Mouse (Mus musculus): Measurements from ENCODE around the gene Thumpd3. TPM values are rescaled to one million over a fixed set of nuclear protein-coding genes. Genes with fewer than 3 reads are reported as not detected.
A peak's percentile ranks its signal among the peaks of the same experiment; 100 is the strongest.

The Thumpd3 gene
- total RNA-seq, 1 experiment: 63.6 TPM

GRCm38 (mm10) chr6:113030970-113031660 is 14.9 kb upstream of the Thumpd3 start:
- Histone ChIP-seq H3K4me3 (ENCODE audit: insufficient read depth in 1 of 2, low read depth in 1 of 2, low read length in 2 of 2, poor library complexity in 1 of 2, severe bottlenecking in 1 of 2) (no peak overlapping the region), H3K27ac (ENCODE audit: insufficient read depth, low read depth, low read length, poor library complexity, severe bottlenecking) (no peak overlapping the region), H3K9me3 (ENCODE audit: control insufficient read depth, insufficient read depth, low read depth, low read length) (no peaks in the 10 kb centered on the region), H3K36me3 (ENCODE audit: control insufficient read depth, insufficient read depth, low read length, poor library complexity, severe bottlenecking) (no peaks in the 10 kb centered on the region), H3K9ac (ENCODE audit: insufficient read depth, low read depth, low read length, poor library complexity, severe bottlenecking) (no peak overlapping the region), H3K4me1 (ENCODE audit: control insufficient read depth in 2 of 2, insufficient read depth in 2 of 2, low read length in 2 of 2, poor library complexity in 1 of 2) (no peaks in the 10 kb centered on the region)
- in situ Hi-C loops (cut with MboI; ENCODE audit: low sequenced_read_pairs in 2 of 2, unreplicated experiment in 2 of 2): no loop called here
- TF ChIP-seq CHD2 (IDR thresholded peaks at IDR 0.05; ENCODE audit: low read depth, low read length): no peak
- TF ChIP-seq MAFK (IDR thresholded peaks at IDR 0.05; ENCODE audit: insufficient read depth, low read depth, low read length): no peak
- TF ChIP-seq HCFC1 (IDR thresholded peaks at IDR 0.05; ENCODE audit: borderline replicate concordance, insufficient read depth, low read length): no peak
- TF ChIP-seq ZNF384 (IDR thresholded peaks at IDR 0.05; ENCODE audit: low read depth, low read length): no peak
- no peak for TF ChIP-seq ZC3H11A (IDR thresholded peaks at IDR 0.05; ENCODE audit: borderline replicate concordance, low read depth, low read length)
- DNase-seq (ENCODE audit: low read depth, low spot score): no peak

- no peaks in the 10 kb centered on the region for H3K9me3 ChIP-seq (ENCODE audit: control insufficient read depth, insufficient read depth, low read depth, low read length)
- no peaks in the 10 kb centered on the region for H3K36me3 ChIP-seq (ENCODE audit: control insufficient read depth, insufficient read depth, low read length, poor library complexity, severe bottlenecking)
- H3K27ac ChIP-seq (ENCODE audit: insufficient read depth, low read depth, low read length, poor library complexity, severe bottlenecking): no peak overlapping the region
- DNase-seq (ENCODE audit: low read depth, low spot score): no peak
- no peak overlapping the region for H3K9ac ChIP-seq (ENCODE audit: insufficient read depth, low read depth, low read length, poor library complexity, severe bottlenecking)
- in situ Hi-C loops (cut with MboI; ENCODE audit: low sequenced_read_pairs in 2 of 2, unreplicated experiment in 2 of 2): no loop called here
- no peaks in the 10 kb centered on the region for H3K4me1 ChIP-seq (ENCODE audit: control insufficient read depth in 2 of 2, insufficient read depth in 2 of 2, low read length in 2 of 2, poor library complexity in 1 of 2)
- TF ChIP-seq ZC3H11A (IDR thresholded peaks at IDR 0.05; ENCODE audit: borderline replicate concordance, low read depth, low read length) (0 out of 2 replicates have a peak, but pooled peaks have one; percentile 2), CHD2 (IDR thresholded peaks at IDR 0.05; ENCODE audit: low read depth, low read length) (no peak)
- no peak overlapping the region for H3K4me3 ChIP-seq (ENCODE audit: insufficient read depth in 1 of 2, low read depth in 1 of 2, low read length in 2 of 2, poor library complexity in 1 of 2, severe bottlenecking in 1 of 2)
Observed at GRCm38 (mm10) chr6:113032121-113032520, 13.9 kb upstream of the Thumpd3 start.

GRCm38 (mm10) chr6:113033185-113033584 is 12.8 kb upstream of the Thumpd3 start:
- in situ Hi-C loops (cut with MboI; ENCODE audit: low sequenced_read_pairs in 2 of 2, unreplicated experiment in 2 of 2): no loop called here
- DNase-seq (ENCODE audit: low read depth, low spot score): no peak
- no peaks in the 10 kb centered on the region for H3K36me3 ChIP-seq (ENCODE audit: control insufficient read depth, insufficient read depth, low read length, poor library complexity, severe bottlenecking)

GRCm38 (mm10) chr6:113034466-113034865 is 11.6 kb upstream of the Thumpd3 start:
- Histone ChIP-seq H3K4me1 (ENCODE audit: control insufficient read depth in 2 of 2, insufficient read depth in 2 of 2, low read length in 2 of 2, poor library complexity in 1 of 2) (peaks cover 3 to 5% of the 10 kb centered on the region in 2 experiments; a peak in 2 of 4 replicates), H3K9me3 (ENCODE audit: control insufficient read depth, insufficient read depth, low read depth, low read length) (no peaks in the 10 kb centered on the region), H3K9ac (ENCODE audit: insufficient read depth, low read depth, low read length, poor library complexity, severe bottlenecking) (no peak overlapping the region), H3K4me3 (ENCODE audit: insufficient read depth in 1 of 2, low read depth in 1 of 2, low read length in 2 of 2, poor library complexity in 1 of 2, severe bottlenecking in 1 of 2) (no peak overlapping the region), H3K27ac (ENCODE audit: insufficient read depth, low read depth, low read length, poor library complexity, severe bottlenecking) (no peak overlapping the region), H3K36me3 (ENCODE audit: control insufficient read depth, insufficient read depth, low read length, poor library complexity, severe bottlenecking) (no peaks in the 10 kb centered on the region)
- in situ Hi-C loops (cut with MboI; ENCODE audit: low sequenced_read_pairs in 2 of 2, unreplicated experiment in 2 of 2): no loop called here
- DNase-seq (ENCODE audit: low read depth, low spot score): no peak
- TF ChIP-seq MAFK (IDR thresholded peaks at IDR 0.05; ENCODE audit: insufficient read depth, low read depth, low read length): no peak
- TF ChIP-seq ZC3H11A (IDR thresholded peaks at IDR 0.05; ENCODE audit: borderline replicate concordance, low read depth, low read length): no peak
- TF ChIP-seq HCFC1 (IDR thresholded peaks at IDR 0.05; ENCODE audit: borderline replicate concordance, insufficient read depth, low read length): no peak
- no peak for TF ChIP-seq ZNF384 (IDR thresholded peaks at IDR 0.05; ENCODE audit: low read depth, low read length)
- TF ChIP-seq CHD2 (IDR thresholded peaks at IDR 0.05; ENCODE audit: low read depth, low read length): no peak

More at GRCm38 (mm10) chr6:113033185-113033584, 12.8 kb upstream of the Thumpd3 start:
- Histone ChIP-seq H3K4me3 (ENCODE audit: insufficient read depth in 1 of 2, low read depth in 1 of 2, low read length in 2 of 2, poor library complexity in 1 of 2, severe bottlenecking in 1 of 2) (no peak overlapping the region), H3K4me1 (ENCODE audit: control insufficient read depth in 2 of 2, insufficient read depth in 2 of 2, low read length in 2 of 2, poor library complexity in 1 of 2) (peaks cover 3% of the 10 kb centered on the region in 2 experiments; a peak in 2 of 4 replicates), H3K27ac (ENCODE audit: insufficient read depth, low read depth, low read length, poor library complexity, severe bottlenecking) (no peak overlapping the region), H3K9ac (ENCODE audit: insufficient read depth, low read depth, low read length, poor library complexity, severe bottlenecking) (no peak overlapping the region), H3K9me3 (ENCODE audit: control insufficient read depth, insufficient read depth, low read depth, low read length) (no peaks in the 10 kb centered on the region)
- TF ChIP-seq HCFC1 (IDR thresholded peaks at IDR 0.05; ENCODE audit: borderline replicate concordance, insufficient read depth, low read length) (no peak), MAFK (IDR thresholded peaks at IDR 0.05; ENCODE audit: insufficient read depth, low read depth, low read length) (no peak), ZNF384 (IDR thresholded peaks at IDR 0.05; ENCODE audit: low read depth, low read length) (no peak), ZC3H11A (IDR thresholded peaks at IDR 0.05; ENCODE audit: borderline replicate concordance, low read depth, low read length) (no peak), CHD2 (IDR thresholded peaks at IDR 0.05; ENCODE audit: low read depth, low read length) (no peak)
